Mouse (Mus musculus) bone marrow, adult 2 months (tissue): ENCODE measurements around the gene Rnaseh2c. TPM values are rescaled to one million over a fixed set of nuclear protein-coding genes. Genes with fewer than 3 reads are reported as not detected.
A peak's percentile ranks its signal among the peaks of the same experiment; 100 is the strongest.

Experiments used
- H3K27ac ChIP-seq: fragments of 200-500 bp; 2 replicates; pipeline ENCODE4 v1.5.1; 2012; ENCODE audit warnings: low read depth, mild to moderate bottlenecking, control low read depth, inconsistent platforms, low read length; ENCODE audit not compliant: control insufficient read depth, poor library complexity, insufficient read depth
- H3K4me1 ChIP-seq: fragments of 200-500 bp; 2 replicates; pipeline ENCODE4 v1.6.1; 2011; ENCODE audit warnings: low read length; ENCODE audit not compliant: control insufficient read depth, insufficient read depth
- H3K4me3 ChIP-seq: fragments of 200-500 bp; replicated peaks from 2 replicates; pipeline ENCODE3; 2011; ENCODE audit warnings: mild to moderate bottlenecking, low read depth, low read length, control low read depth; ENCODE audit not compliant: control insufficient read depth
- CTCF ChIP-seq: fragments of 200-500 bp; IDR thresholded peaks from 2 replicates; pipeline ENCODE4 v1.5.1; 2011; ENCODE audit warnings: low read length, control low read depth; ENCODE audit not compliant: control insufficient read depth, insufficient read depth
- POLR2A ChIP-seq: fragments of 200-500 bp; IDR thresholded peaks from 2 replicates; pipeline ENCODE4 v1.6.1; 2011; ENCODE audit warnings: low read depth, mild to moderate bottlenecking, control low read depth, low read length, borderline replicate concordance; ENCODE audit not compliant: control insufficient read depth
- WGBS: fragments of 180-500 bp; shearing (Covaris S2); methylation state at CpG from one replicate; pipeline ENCODE4 v1.1.7; 2018; 5-methylcytosine and 5-hydroxymethylcytosine counted together
- polyA plus RNA-seq: library from polyadenylated mRNA; stranded (reverse); fragments of >200 nt; gene quantifications from 2 replicates; pipeline ENCODE4 v1.2.4, GENCODE M21; 2011; ENCODE audit warnings: low replicate concordance; ENCODE audit not compliant: missing spikeins, insufficient read depth, insufficient read length

Rnaseh2c gene
- polyA plus RNA-seq, 1 experiment: 132 TPM

GRCm38 (mm10) chr19:5599224-5599623 is 2.4 kb upstream of the Rnaseh2c start:
- Histone ChIP-seq H3K27ac (peak overlapping the region; percentile 43), H3K4me3 (no peak overlapping the region), H3K4me1 (peaks cover 7% of the 10 kb centered on the region)
- WGBS: 46% methylated on average over 4 of the region's 4 CpGs
- TF ChIP-seq CTCF: no peak
- no peak for TF ChIP-seq POLR2A

- H3K4me3 ChIP-seq: no peak overlapping the region
- TF ChIP-seq CTCF: no peak
- TF ChIP-seq POLR2A: no peak
- H3K27ac ChIP-seq: no peak overlapping the region
- peaks cover 5% of the 10 kb centered on the region for H3K4me1 ChIP-seq
- WGBS: 75% methylated on average over 7 of the region's 7 CpGs
These were observed 2.0 kb downstream of the Rnaseh2c start for GRCm38 (mm10) chr19:5603664-5604063.

- WGBS: 90% methylated on average over 7 of the region's 7 CpGs
- H3K4me3 ChIP-seq: no peak overlapping the region
- H3K27ac ChIP-seq: no peak overlapping the region
- peaks cover 3% of the 10 kb centered on the region for H3K4me1 ChIP-seq
- TF ChIP-seq CTCF: no peak
- no peak for TF ChIP-seq POLR2A
These were observed 3.5 kb downstream of the Rnaseh2c start for GRCm38 (mm10) chr19:5605126-5605525.

- 88% methylated on average over 8 of the region's 8 CpGs for WGBS
- Histone ChIP-seq H3K4me1 (peaks cover 2% of the 10 kb centered on the region), H3K4me3 (no peak overlapping the region), H3K27ac (no peak overlapping the region)
- no peak for TF ChIP-seq POLR2A
- no peak for TF ChIP-seq CTCF
These were observed 4.5 kb downstream of the Rnaseh2c start for GRCm38 (mm10) chr19:5606196-5606595.

GRCm38 (mm10) chr19:5607705-5608410 is 6.2 kb downstream of the Rnaseh2c start:
- Histone ChIP-seq H3K4me3 (no peak overlapping the region), H3K4me1 (peaks cover 2% of the 10 kb centered on the region), H3K27ac (no peak overlapping the region)
- WGBS: 93% methylated on average over 26 of the region's 26 CpGs
- TF ChIP-seq CTCF (no peak), POLR2A (no peak)

GRCm38 (mm10) chr19:5608707-5609106 is 7.0 kb downstream of the Rnaseh2c start:
- peaks cover 2% of the 10 kb centered on the region; the same call in 1 of the 2 replicates for H3K4me1 ChIP-seq
- H3K27ac ChIP-seq: no peak overlapping the region
- 92% methylated on average over 13 of the region's 13 CpGs for WGBS
- TF ChIP-seq CTCF: no peak
- no peak for TF ChIP-seq POLR2A
- no peak overlapping the region for H3K4me3 ChIP-seq

- Histone ChIP-seq H3K4me3 (peak overlapping the region; percentile 75), H3K4me1 (peaks cover 2% of the 10 kb centered on the region; the same call in 1 of the 2 replicates), H3K27ac (peak overlapping the region; percentile 81)
- TF ChIP-seq POLR2A (no peak), CTCF (no peak)
- 56% methylated on average over 10 of the region's 10 CpGs for WGBS
These were observed 7.5 kb downstream of the Rnaseh2c start for GRCm38 (mm10) chr19:5609171-5609546.

GRCm38 (mm10) chr19:5609547-5610404 is 8.1 kb downstream of the Rnaseh2c start, which contains the start of gene Kat5:
Kat5 (minus strand) TSS chr19:5610237.
- peak; percentile 57; the same call in 1 of the 2 replicates for TF ChIP-seq POLR2A
- no peak for TF ChIP-seq CTCF
- Histone ChIP-seq H3K4me1 (peaks cover 2% of the 10 kb centered on the region; the same call in 1 of the 2 replicates), H3K4me3 (peak within 1 kb of the TSS; percentile 75), H3K27ac (peak within 1 kb of the TSS; percentile 81)
- WGBS: 2% methylated on average over 55 of the region's 55 CpGs
